Mouse (Mus musculus): Measurements from ENCODE around the gene Med25. TPM values are rescaled to one million over a fixed set of nuclear protein-coding genes. Genes with fewer than 3 reads are reported as not detected.

Gene Med25
- polyA plus RNA-seq (2012; rRNA removed) (29.3 and 35.1 TPM in 2 replicates), polyA plus RNA-seq (2014; fragmentation: Nextera tagmentation; extraction: Ambion mirVana) (24.2 and 27.1 TPM in 2 replicates)

DNA sequence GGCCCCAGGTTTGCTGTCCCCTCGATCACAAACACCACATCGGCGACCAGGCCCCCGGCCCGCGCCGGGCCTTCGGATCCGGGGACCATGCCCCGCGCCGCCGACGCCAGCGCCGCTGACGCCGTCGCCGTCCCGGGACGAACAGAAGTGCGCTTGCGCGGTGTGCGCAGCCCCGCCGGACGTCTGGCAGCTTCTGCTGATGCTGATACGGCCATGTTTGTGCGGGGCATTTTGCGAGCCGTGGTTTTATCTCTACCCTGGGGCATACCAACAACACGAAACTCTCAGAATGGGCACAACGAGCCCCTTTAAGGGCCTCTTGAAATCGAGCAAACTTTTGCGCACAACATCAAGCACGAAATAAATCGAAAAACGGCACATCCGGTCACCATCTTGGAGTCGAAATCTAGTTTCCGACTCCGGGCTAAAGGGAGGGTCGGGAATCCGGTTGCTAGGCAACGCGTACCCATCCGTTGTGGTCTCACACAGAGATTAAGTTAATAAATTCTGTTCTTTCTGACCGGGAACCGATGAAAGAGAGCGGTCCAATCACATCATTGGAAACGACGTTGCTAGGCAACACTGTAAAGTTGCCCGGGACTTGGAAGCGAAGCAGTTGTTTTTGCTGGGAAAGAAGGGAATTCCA is at the start of gene Med25:
Gene Med25, minus strand, starts transcription at position 437 of the 646 bp plus-strand sequence.
- DNase-seq (ENCODE audit: low read depth in 3 of 3, low spot score in 3 of 3): peak; percentile 72 to 75 (median 74)
- peak within 1 kb of the TSS; percentile 78 to 89 for H3K4me3 ChIP-seq (ENCODE audit: insufficient read depth in 1 of 2, low read depth in 2 of 2, low read length in 2 of 2)
- peak; percentile 77 for ATAC-seq (ENCODE audit: insufficient read depth)
- H3K36me3 ChIP-seq (replicated peaks; ENCODE audit: control insufficient read depth, insufficient read depth, low read depth): no peaks in the 10 kb centered on the region; the same call in 1 of the 2 replicates
- WGBS (ENCODE audit: insufficient replicate concordance): under 1% methylated on average over 56 of the region's 56 CpGs
- H3K4me2 ChIP-seq (ENCODE audit: low read depth): peak within 1 kb of the TSS; percentile 88
- H3K9ac ChIP-seq (replicated peaks): peak within 1 kb of the TSS; percentile 74
- TF ChIP-seq EP300 (IDR thresholded peaks at IDR 0.05; ENCODE audit: low read depth) (no peak), CTCF (IDR thresholded peaks at IDR 0.05; ENCODE audit: low read depth) (no peak)
- H3K27me3 ChIP-seq (ENCODE audit: control insufficient read depth, insufficient read depth, low read length): no peaks in the 10 kb centered on the region
- H3K9me3 ChIP-seq (ENCODE audit: control insufficient read depth, low read length): no peaks in the 10 kb centered on the region
- peak within 1 kb of the TSS; percentile 93 for H3K27ac ChIP-seq
- H3K4me1 ChIP-seq (replicated peaks; ENCODE audit: control insufficient read depth in 2 of 2, insufficient read depth in 2 of 2, low read length in 1 of 2): peaks cover 17 to 29% of the 10 kb centered on the region in 2 experiments

DNA sequence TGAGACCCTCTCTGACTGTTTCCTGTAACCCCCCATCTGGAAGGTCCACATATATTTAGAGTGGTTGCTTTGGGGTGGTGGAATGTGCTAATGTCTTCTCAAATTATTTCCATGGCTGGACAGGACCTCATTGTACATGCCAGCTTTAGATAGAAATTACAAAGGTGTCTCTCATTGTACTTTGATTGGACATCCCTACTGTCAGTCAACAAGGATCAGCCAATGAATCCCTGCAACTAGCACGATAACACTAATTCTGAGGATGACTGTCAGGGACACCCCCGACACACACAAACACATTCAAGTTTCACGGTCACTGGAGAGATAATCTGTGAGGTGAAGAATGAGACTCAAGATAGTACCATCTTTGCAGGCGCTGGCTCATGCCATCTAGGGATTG is 46.2 kb upstream of the Med25 start:
- no peaks in the 10 kb centered on the region for H3K36me3 ChIP-seq (replicated peaks; ENCODE audit: control insufficient read depth, insufficient read depth, low read depth)
- H3K9me3 ChIP-seq (ENCODE audit: control insufficient read depth, low read length): no peaks in the 10 kb centered on the region
- H3K4me2 ChIP-seq (ENCODE audit: low read depth): no peak overlapping the region
- ATAC-seq (ENCODE audit: insufficient read depth) (no peak), DNase-seq (ENCODE audit: low read depth in 3 of 3, low spot score in 3 of 3) (no peak)
- WGBS (ENCODE audit: insufficient replicate concordance): 73% methylated on average over 4 of the region's 4 CpGs
- H3K27ac ChIP-seq: no peak overlapping the region
- no peak overlapping the region for H3K9ac ChIP-seq (replicated peaks)
- no peaks in the 10 kb centered on the region for H3K27me3 ChIP-seq (ENCODE audit: control insufficient read depth, insufficient read depth, low read length)
- H3K4me3 ChIP-seq (ENCODE audit: insufficient read depth in 1 of 2, low read depth in 2 of 2, low read length in 2 of 2): no peak overlapping the region
- TF ChIP-seq CTCF (IDR thresholded peaks at IDR 0.05; ENCODE audit: low read depth): no peak
- TF ChIP-seq EP300 (IDR thresholded peaks at IDR 0.05; ENCODE audit: low read depth): no peak
- H3K4me1 ChIP-seq (replicated peaks; ENCODE audit: control insufficient read depth in 2 of 2, insufficient read depth in 2 of 2, low read length in 1 of 2): no peaks in the 10 kb centered on the region

DNA sequence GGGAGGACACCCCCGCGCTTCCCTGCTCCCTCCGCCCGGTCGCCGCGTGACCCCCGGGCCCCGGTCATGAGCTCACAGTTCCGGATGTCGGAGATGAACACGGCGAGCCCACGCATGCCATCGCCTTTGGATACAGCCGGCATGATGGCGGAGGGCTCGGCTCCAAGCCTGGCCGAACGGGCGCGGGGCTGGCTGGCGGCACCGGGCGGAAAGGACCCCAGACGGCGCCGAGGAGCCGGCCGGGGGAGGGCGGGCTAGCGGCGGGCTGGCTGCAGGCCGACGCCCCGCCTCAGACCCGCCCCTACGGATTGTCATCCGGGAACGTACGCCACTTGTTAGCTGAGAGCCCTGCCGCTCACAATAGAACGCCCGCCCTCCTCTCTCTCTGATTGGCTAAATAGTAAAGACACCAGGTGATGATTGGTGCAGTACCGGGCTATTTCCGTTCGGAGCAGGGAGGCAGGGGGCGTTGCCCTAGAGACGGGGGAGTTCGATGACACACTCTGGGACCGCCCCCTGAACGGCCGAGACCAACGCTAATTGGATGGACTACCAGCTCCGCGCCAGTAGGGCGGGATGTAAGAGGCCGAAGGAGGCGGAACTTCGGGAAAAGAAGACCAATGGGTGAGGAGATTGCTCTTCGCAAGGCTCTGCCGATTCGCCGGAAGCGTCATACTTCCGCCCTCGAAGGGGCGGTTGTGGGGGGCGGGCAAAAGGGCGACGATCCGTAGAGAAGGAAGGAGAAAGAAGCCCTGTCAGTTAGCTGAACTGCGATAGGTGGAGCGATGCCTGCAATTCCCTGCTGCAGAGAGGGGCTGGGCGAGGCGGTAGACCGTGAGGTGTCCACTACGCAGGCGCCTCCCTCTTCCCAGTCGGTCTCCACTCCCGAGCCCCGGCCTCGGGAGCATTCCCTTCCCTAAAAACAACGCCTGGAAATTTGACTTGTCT is 37.0 kb upstream of the Med25 start, which contains the start of gene Ap2a1:
Gene Ap2a1, minus strand, starts transcription at position 293 of the 948 bp plus-strand sequence.
- DNase-seq (ENCODE audit: low read depth in 3 of 3, low spot score in 3 of 3) (peak; percentile 100), ATAC-seq (ENCODE audit: insufficient read depth) (peak; percentile 94)
- H3K9me3 ChIP-seq (ENCODE audit: control insufficient read depth, low read length): no peaks in the 10 kb centered on the region
- under 1% methylated on average over 84 of the region's 84 CpGs for WGBS (ENCODE audit: insufficient replicate concordance)
- no peaks in the 10 kb centered on the region for H3K27me3 ChIP-seq (ENCODE audit: control insufficient read depth, insufficient read depth, low read length)
- peaks cover 28 to 32% of the 10 kb centered on the region in 2 experiments for H3K4me1 ChIP-seq (replicated peaks; ENCODE audit: control insufficient read depth in 2 of 2, insufficient read depth in 2 of 2, low read length in 1 of 2)
- peak within 1 kb of the TSS; percentile 74 to 84 for H3K4me3 ChIP-seq (ENCODE audit: insufficient read depth in 1 of 2, low read depth in 2 of 2, low read length in 2 of 2)
- H3K27ac ChIP-seq: peak within 1 kb of the TSS; percentile 85
- peak within 1 kb of the TSS; percentile 81 for H3K9ac ChIP-seq (replicated peaks)
- peaks cover 11% of the 10 kb centered on the region for H3K36me3 ChIP-seq (replicated peaks; ENCODE audit: control insufficient read depth, insufficient read depth, low read depth)
- TF ChIP-seq EP300 (IDR thresholded peaks at IDR 0.05; ENCODE audit: low read depth) (peak; percentile 62; the same call in 1 of the 2 replicates), CTCF (IDR thresholded peaks at IDR 0.05; ENCODE audit: low read depth) (no peak)
- H3K4me2 ChIP-seq (ENCODE audit: low read depth): peak within 1 kb of the TSS; percentile 93

DNA sequence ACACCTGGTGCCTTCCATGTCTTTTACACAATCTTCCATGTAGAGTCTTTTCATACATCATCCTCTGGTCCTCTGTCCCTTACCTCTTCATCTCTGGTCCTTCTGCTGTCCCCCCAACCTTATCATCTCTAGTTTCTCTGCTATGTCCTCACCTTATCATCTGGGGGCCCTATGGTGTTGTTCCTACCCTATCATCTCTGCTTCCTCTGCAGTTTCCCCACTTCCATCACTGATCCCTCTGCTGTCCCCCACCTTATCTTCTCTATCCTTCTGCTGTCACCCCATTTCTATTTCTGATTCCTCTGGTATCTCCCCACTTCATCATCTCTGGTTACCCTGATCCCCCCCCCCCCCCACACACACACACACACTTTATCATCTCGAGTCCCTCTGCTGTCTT is 36.1 kb upstream of the Med25 start:
- TF ChIP-seq EP300 (IDR thresholded peaks at IDR 0.05; ENCODE audit: low read depth) (peak; percentile 78), CTCF (IDR thresholded peaks at IDR 0.05; ENCODE audit: low read depth) (no peak)

More for the DNA sequence above, 36.1 kb upstream of the Med25 start:
- no peaks in the 10 kb centered on the region for H3K27me3 ChIP-seq (ENCODE audit: control insufficient read depth, insufficient read depth, low read length)
- peak overlapping the region; percentile 74 to 84 for H3K4me3 ChIP-seq (ENCODE audit: insufficient read depth in 1 of 2, low read depth in 2 of 2, low read length in 2 of 2)
- ATAC-seq (ENCODE audit: insufficient read depth): peak; percentile 8; the same call in 1 of the 2 replicates
- peak overlapping the region; percentile 90 for H3K4me2 ChIP-seq (ENCODE audit: low read depth)
- peaks cover 19% of the 10 kb centered on the region for H3K36me3 ChIP-seq (replicated peaks; ENCODE audit: control insufficient read depth, insufficient read depth, low read depth)
- no peaks in the 10 kb centered on the region for H3K9me3 ChIP-seq (ENCODE audit: control insufficient read depth, low read length)
- peak overlapping the region; percentile 60 for H3K27ac ChIP-seq
- H3K4me1 ChIP-seq (replicated peaks; ENCODE audit: control insufficient read depth in 2 of 2, insufficient read depth in 2 of 2, low read length in 1 of 2): peaks cover 28 to 32% of the 10 kb centered on the region in 2 experiments
- WGBS (ENCODE audit: insufficient replicate concordance): 4% methylated on average over 1 of the region's 1 CpGs
- peak in 1 of 3 experiments; percentile 46 for DNase-seq (ENCODE audit: low read depth in 3 of 3, low spot score in 3 of 3)
- H3K9ac ChIP-seq (replicated peaks): peak overlapping the region; percentile 81

All from liver, embryonic 14.5 days (tissue).